Mouse (Mus musculus) Patski (cell line): ENCODE results near the gene Tecr. TPM values are rescaled to one million over a fixed set of nuclear protein-coding genes. Genes with fewer than 3 reads are reported as not detected.

Source experiments
- ATAC-seq: fragments of 100-300 bp; one replicate; pipeline ENCODE4 v1.8.0; 2021
- CTCF ChIA-PET: fragments of 350-600 bp; sonication (Branson Sonifier 250); formaldehyde crosslinking; loops from one replicate; lab custom pipeline; 2022; ENCODE audit warnings: inconsistent platforms; lab: Charles Lee
- POLR2A ChIA-PET: fragments of 350-600 bp; sonication (Branson Sonifier 250); formaldehyde crosslinking; loops from one replicate; lab custom pipeline; 2022; ENCODE audit warnings: antibody characterized with exemption, inconsistent platforms; lab: Charles Lee
- DNase-seq: peaks from one replicate; pipeline ENCODE4 v3.0.0-alpha.2; 2011; ENCODE audit warnings: low read depth, low spot score
- H3K27me3 ChIP-seq: fragments of 371-371 bp; one replicate; pipeline ENCODE4 v1.5.1; 2021
- CTCF ChIP-seq: fragments of 100-300 bp; IDR thresholded peaks from one replicate; pipeline ENCODE4 v1.5.1; 2021
- in situ Hi-C: fragments of 300-500 bp; cut with MboI; formaldehyde crosslinking; loops from 3 replicates; pipeline ENCODE4 v1.11.1; 2018; ENCODE audit warnings: low pct_unique_long_range_greater_than_20kb, mixed read lengths
- polyA plus RNA-seq: library from polyadenylated mRNA; unstranded; gene quantifications from one replicate; pipeline ENCODE4 v1.2.3, GENCODE M21; 2021

The Tecr gene
- polyA plus RNA-seq, 1 experiment from 2014 or later, result 275 TPM

- ChIA-PET CTCF (interaction anchor here (1.3 to 1.4 kb wide), 2 partner anchors 10 to 26 kb away, joined by 4 read pairs; no protein-coding TSS in a partner anchor), POLR2A (interaction anchor here (0.5 kb wide), 1 partner anchor 24 kb away, joined by 3 read pairs; no protein-coding TSS in a partner anchor)
- no peak for TF ChIP-seq CTCF
- in situ Hi-C loops, result no loop called here
- no peak for DNase-seq
- ATAC-seq, result no peak
- H3K27me3 ChIP-seq, result no peaks in the 10 kb centered on the region
These were observed 39.6 kb downstream of the Tecr start for GRCm38 (mm10) chr8:83568128-83568527.

GRCm38 (mm10) chr8:83567668-83568067 lies 40.1 kb downstream of the Tecr start:
- no peak for ATAC-seq
- DNase-seq, result no peak
- in situ Hi-C loops, result no loop called here
- no peak for TF ChIP-seq CTCF
- CTCF ChIA-PET, result interaction anchor here (1.3 to 1.4 kb wide), 2 partner anchors 11 to 27 kb away, joined by 4 read pairs; no protein-coding TSS in a partner anchor
- POLR2A ChIA-PET, result no interaction called here
- H3K27me3 ChIP-seq, result no peaks in the 10 kb centered on the region

- in situ Hi-C loops, result no loop called here
- peak; percentile 43 for DNase-seq
- H3K27me3 ChIP-seq, result no peaks in the 10 kb centered on the region
- TF ChIP-seq CTCF, result no peak
- CTCF ChIA-PET, result interaction anchor here (1.3 to 1.4 kb wide), 2 partner anchors 12 to 28 kb away, joined by 4 read pairs; no protein-coding TSS in a partner anchor
- peak; percentile 82 for ATAC-seq
- POLR2A ChIA-PET, result no interaction called here
These were observed 41.0 kb downstream of the Tecr start, which contains the start of gene Ndufb7 for GRCm38 (mm10) chr8:83566469-83567395. Gene Ndufb7 (plus strand): TSS chr8:83566671.

GRCm38 (mm10) chr8:83565731-83566375 lies 41.9 kb downstream of the Tecr start:
- POLR2A ChIA-PET, result no interaction called here
- TF ChIP-seq CTCF, result no peak
- in situ Hi-C loops, result no loop called here
- DNase-seq (no peak), ATAC-seq (no peak)
- H3K27me3 ChIP-seq, result no peaks in the 10 kb centered on the region
- CTCF ChIA-PET, result no interaction called here

GRCm38 (mm10) chr8:83563246-83563645 lies 44.5 kb downstream of the Tecr start:
- ChIA-PET POLR2A (no interaction called here), CTCF (interaction anchor here (1.0 to 1.6 kb wide), 2 partner anchors 24 to 33 kb away, joined by 3 read pairs; no protein-coding TSS in a partner anchor)
- peaks cover 9% of the 10 kb centered on the region for H3K27me3 ChIP-seq
- no peak for ATAC-seq
- no peak for DNase-seq
- no peak for TF ChIP-seq CTCF
- in situ Hi-C loops, result no loop called here

GRCm38 (mm10) chr8:83562669-83563068 lies 45.1 kb downstream of the Tecr start:
- CTCF ChIA-PET, result interaction anchor here (1.0 to 1.6 kb wide), 2 partner anchors 24 to 34 kb away, joined by 3 read pairs; no protein-coding TSS in a partner anchor
- POLR2A ChIA-PET, result no interaction called here
- H3K27me3 ChIP-seq, result peaks cover 14% of the 10 kb centered on the region
- no peak for DNase-seq
- no peak for ATAC-seq
- TF ChIP-seq CTCF, result no peak
- in situ Hi-C loops, result no loop called here

GRCm38 (mm10) chr8:83535736-83536135 lies 72.0 kb downstream of the Tecr start, which contains the start of gene Olfr370:
Gene Olfr370 (plus strand): TSS chr8:83535780.
- ATAC-seq (no peak), DNase-seq (no peak)
- H3K27me3 ChIP-seq, result peaks cover 12% of the 10 kb centered on the region
- ChIA-PET CTCF (interaction anchor here (1.0 to 1.7 kb wide), 2 partner anchors 15 to 18 kb away, joined by 5 read pairs; no protein-coding TSS in a partner anchor), POLR2A (no interaction called here)
- no peak for TF ChIP-seq CTCF
- in situ Hi-C loops, result no loop called here

- no peak for DNase-seq
- peaks cover 12% of the 10 kb centered on the region for H3K27me3 ChIP-seq
- ChIA-PET POLR2A (no interaction called here), CTCF (interaction anchor here (1.0 kb wide), 1 partner anchor 19 kb away, joined by 5 read pairs; no protein-coding TSS in a partner anchor)
- in situ Hi-C loops, result no loop called here
- TF ChIP-seq CTCF, result no peak
- ATAC-seq, result no peak
These were observed 73.0 kb downstream of the Tecr start for GRCm38 (mm10) chr8:83534802-83535201.

Other genes starting within 250 kb of the Tecr start
- gene Clgn, start 218.1 kb downstream of the Tecr start, polyA plus RNA-seq, result not detected
- gene Scoc, start 149.6 kb downstream of the Tecr start, polyA plus RNA-seq, result 95.5 TPM
- 0.04 TPM for gene Olfr370, start 72.2 kb downstream of the Tecr start, polyA plus RNA-seq
- gene Ndufb7, start 41.3 kb downstream of the Tecr start, polyA plus RNA-seq, result 247 TPM
- 39.9 TPM for gene Dnajb1, start 222 bp upstream of the Tecr start, polyA plus RNA-seq
- gene Gipc1, start 44.7 kb upstream of the Tecr start, polyA plus RNA-seq, result 133 TPM
- 3.1 TPM for gene Ptger1, start 58.7 kb upstream of the Tecr start, polyA plus RNA-seq
- 68.6 TPM for gene Pkn1, start 91.2 kb upstream of the Tecr start, polyA plus RNA-seq
- gene Ddx39, start 107.2 kb upstream of the Tecr start, polyA plus RNA-seq, result 70.9 TPM
- gene Adgre5, start 133.4 kb upstream of the Tecr start, polyA plus RNA-seq, result 77.0 TPM